Mouse (Mus musculus) fat pad, adult 2 months (tissue): ENCODE results near the gene Hdac7.

ENCODE experiments used
- DNase-seq: peaks from one replicate; pipeline ENCODE4 v3.0.0-alpha.2; 2011; ENCODE audit warnings: low read depth, low spot score; ENCODE audit errors: extremely low read depth

Gene Hdac7

GRCm38 (mm10) chr15:97858431-97858830 lies 14.1 kb upstream of the Hdac7 start:
- DNase-seq = no peak

- no peak for DNase-seq
These were observed 10.2 kb upstream of the Hdac7 start for GRCm38 (mm10) chr15:97854551-97854950.

GRCm38 (mm10) chr15:97854059-97854458 lies 9.8 kb upstream of the Hdac7 start:
- DNase-seq = no peak

GRCm38 (mm10) chr15:97852291-97852690 lies 8.0 kb upstream of the Hdac7 start:
- no peak for DNase-seq

GRCm38 (mm10) chr15:97851011-97851410 lies 6.7 kb upstream of the Hdac7 start:
- no peak for DNase-seq

GRCm38 (mm10) chr15:97850441-97850840 lies 6.1 kb upstream of the Hdac7 start:
- DNase-seq = no peak

- DNase-seq = no peak
These were observed 5.0 kb upstream of the Hdac7 start for GRCm38 (mm10) chr15:97849116-97849911.

GRCm38 (mm10) chr15:97847866-97848265 lies 3.6 kb upstream of the Hdac7 start:
- no peak for DNase-seq

- DNase-seq = no peak
These were observed 3.0 kb upstream of the Hdac7 start for GRCm38 (mm10) chr15:97847285-97847684.

- no peak for DNase-seq
These were observed 2.0 kb upstream of the Hdac7 start for GRCm38 (mm10) chr15:97846121-97846882.

- no peak for DNase-seq
These were observed 1.1 kb downstream of the Hdac7 start for GRCm38 (mm10) chr15:97843247-97843651.

GRCm38 (mm10) chr15:97842058-97842457 lies 2.2 kb downstream of the Hdac7 start:
- no peak for DNase-seq

GRCm38 (mm10) chr15:97841383-97841782 lies 2.9 kb downstream of the Hdac7 start:
- no peak for DNase-seq

- no peak for DNase-seq
These were observed 3.5 kb downstream of the Hdac7 start for GRCm38 (mm10) chr15:97840781-97841180.

- DNase-seq = no peak
These were observed 4.3 kb downstream of the Hdac7 start for GRCm38 (mm10) chr15:97839991-97840455.

- no peak for DNase-seq
These were observed 4.8 kb downstream of the Hdac7 start for GRCm38 (mm10) chr15:97839473-97839872.

- DNase-seq = no peak
These were observed 5.3 kb downstream of the Hdac7 start for GRCm38 (mm10) chr15:97839012-97839411.

GRCm38 (mm10) chr15:97838395-97838794 lies 5.9 kb downstream of the Hdac7 start:
- DNase-seq = no peak

- DNase-seq = no peak
These were observed 6.7 kb downstream of the Hdac7 start for GRCm38 (mm10) chr15:97837491-97838061.

- DNase-seq = no peak
These were observed 7.4 kb downstream of the Hdac7 start for GRCm38 (mm10) chr15:97836894-97837247.

- no peak for DNase-seq
These were observed 8.0 kb downstream of the Hdac7 start for GRCm38 (mm10) chr15:97836153-97836893.
